Mouse (Mus musculus) c-Kit-positive CD71-negative TER-119-negative erythroid progenitor cells, embryonic 14.5 days (primary cell): ENCODE measurements around the gene Psmd1.

ENCODE experiments used
- DNase-seq: peaks from one replicate; pipeline ENCODE4 v3.0.0-alpha.2; 2013; ENCODE audit warnings: low read depth

Gene Psmd1

GRCm38 (mm10) chr1:86160059-86160458 is 95.9 kb downstream of the Psmd1 start:
- DNase-seq: no peak

- no peak for DNase-seq
These were observed 96.3 kb downstream of the Psmd1 start for GRCm38 (mm10) chr1:86160479-86160878.

GRCm38 (mm10) chr1:86161061-86161460 is 96.9 kb downstream of the Psmd1 start:
- DNase-seq: no peak

- no peak for DNase-seq
These were observed 110.4 kb downstream of the Psmd1 start for GRCm38 (mm10) chr1:86174602-86175001.

- DNase-seq: no peak
These were observed 111.9 kb downstream of the Psmd1 start for GRCm38 (mm10) chr1:86176066-86176465.

- DNase-seq: peak; percentile 82
These were observed 114.5 kb downstream of the Psmd1 start for GRCm38 (mm10) chr1:86178462-86179253.

GRCm38 (mm10) chr1:86182004-86182709 is 118.0 kb downstream of the Psmd1 start:
- no peak for DNase-seq

GRCm38 (mm10) chr1:86183577-86184263 is 119.5 kb downstream of the Psmd1 start:
- DNase-seq: no peak

GRCm38 (mm10) chr1:86186762-86187161 is 122.6 kb downstream of the Psmd1 start:
- DNase-seq: peak; percentile 30

- DNase-seq: no peak
These were observed 123.7 kb downstream of the Psmd1 start for GRCm38 (mm10) chr1:86187856-86188255.

- DNase-seq: no peak
These were observed 124.1 kb downstream of the Psmd1 start for GRCm38 (mm10) chr1:86188271-86188670.
